Mouse (Mus musculus) embryonic fibroblast, embryonic 13.5 days (primary cell): ENCODE measurements around the gene Tbc1d16.

Experiments
- CTCF ChIP-seq: IDR thresholded peaks from 2 replicates; pipeline ENCODE4 v1.5.1; 2011; ENCODE audit warnings: mild to moderate bottlenecking, control low read depth, low read length, moderate library complexity, borderline replicate concordance; ENCODE audit not compliant: insufficient read depth
- POLR2A ChIP-seq: IDR thresholded peaks from 2 replicates; pipeline ENCODE4 v1.6.1; 2011; ENCODE audit warnings: low read depth, mild to moderate bottlenecking, control low read depth, low read length, moderate library complexity

DNA sequence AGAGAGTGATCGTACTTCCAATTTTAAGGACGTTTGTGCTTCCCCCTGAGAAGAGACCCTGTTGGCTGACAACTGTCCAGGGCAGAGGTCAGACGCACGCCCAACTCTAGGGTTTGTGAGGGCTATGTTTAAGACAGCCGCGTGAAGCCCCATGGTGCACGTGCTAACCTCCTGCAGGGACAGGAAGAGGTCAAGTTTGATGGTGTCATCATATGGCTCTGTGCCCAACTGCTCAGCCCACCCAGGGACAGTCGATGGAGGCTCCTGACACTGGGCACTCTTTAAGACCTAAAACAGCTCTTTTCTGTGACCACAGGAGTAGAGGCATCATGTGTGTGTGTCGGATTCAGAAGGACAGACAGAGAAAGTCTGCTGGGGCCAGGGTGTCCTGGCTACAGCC, 90.1 kb downstream of the Tbc1d16 start:
- TF ChIP-seq CTCF (no peak), POLR2A (no peak)
